Mouse (Mus musculus): Measurements from ENCODE around the gene D430042O09Rik. TPM values are rescaled to one million over a fixed set of nuclear protein-coding genes. Genes with fewer than 3 reads are reported as not detected.

D430042O09Rik gene
- polyA plus RNA-seq, 1 experiment from 2014 or later, result 6.6 TPM

DNA sequence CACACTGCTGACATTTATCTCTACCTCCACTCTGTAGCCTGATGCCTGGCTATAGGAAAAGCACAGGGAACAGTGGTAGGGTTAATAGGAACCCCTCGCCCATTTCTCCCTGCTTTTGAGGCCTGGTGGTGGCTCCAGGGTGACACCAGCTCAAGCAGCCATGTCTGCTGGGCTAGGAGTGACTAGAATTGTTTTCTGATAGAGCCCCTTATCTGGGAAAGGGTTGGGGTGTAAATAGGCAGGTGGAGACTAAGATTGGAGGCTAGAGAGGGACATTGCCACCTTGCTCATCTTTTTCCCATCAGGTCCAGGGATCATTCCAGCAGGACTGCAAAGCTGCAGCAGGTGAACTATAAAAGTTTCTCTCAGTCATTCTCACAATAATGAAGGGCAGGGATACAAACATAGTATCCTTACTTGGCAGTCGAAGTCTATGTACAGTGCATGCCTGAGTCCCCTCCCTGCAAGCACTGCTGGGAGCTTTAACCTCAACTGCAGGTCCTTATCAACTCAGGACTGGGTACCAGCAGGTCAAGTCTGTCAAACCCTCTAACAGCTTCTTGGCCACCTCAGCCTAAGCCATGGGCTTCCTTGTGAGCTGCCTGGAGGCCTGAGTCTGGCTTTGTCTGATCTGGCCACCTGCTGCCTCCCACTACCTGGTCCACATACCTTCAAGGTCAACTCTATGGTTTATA, 39.1 kb downstream of the D430042O09Rik start:
- no peak for DNase-seq (ENCODE audit: low spot score)

DNA sequence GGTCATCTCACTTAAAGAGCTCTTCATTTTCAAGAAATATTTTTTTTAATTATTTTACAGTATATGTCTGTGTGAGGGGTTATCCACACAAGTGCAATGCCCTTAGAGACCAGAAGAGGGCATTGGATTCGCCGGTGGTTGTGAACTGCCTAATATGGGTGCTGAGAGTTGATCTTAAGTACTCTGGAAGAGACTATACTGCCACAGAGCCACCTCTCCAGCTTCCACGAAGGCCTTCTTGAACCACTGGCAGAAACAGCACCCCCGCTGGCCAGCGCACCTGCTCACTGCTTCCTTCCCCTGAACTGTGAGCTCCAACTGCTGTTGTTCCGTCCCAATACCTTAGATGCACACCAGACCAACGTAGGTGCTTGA, 39.6 kb downstream of the D430042O09Rik start:
- ATAC-seq (replicated peaks; ENCODE audit: low FRiP score) (peak; percentile 44), DNase-seq (ENCODE audit: low spot score) (peak; percentile 37)
- no peak overlapping the region for H3K9ac ChIP-seq (ENCODE audit: low read depth, low read length)
- 58% methylated on average over 7 of the region's 7 CpGs for WGBS
- no peaks in the 10 kb centered on the region for H3K27me3 ChIP-seq (replicated peaks; ENCODE audit: control insufficient read depth, insufficient read depth, low read length)
- no peaks in the 10 kb centered on the region for H3K36me3 ChIP-seq (ENCODE audit: control insufficient read depth, insufficient read depth, low read length)
- no peak overlapping the region for H3K4me3 ChIP-seq (ENCODE audit: low read depth, low read length)
- no peak overlapping the region for H3K4me2 ChIP-seq
- H3K4me1 ChIP-seq (replicated peaks; ENCODE audit: control insufficient read depth, insufficient read depth, low read length), result no peaks in the 10 kb centered on the region
- H3K9me3 ChIP-seq (ENCODE audit: control insufficient read depth, low read length), result no peaks in the 10 kb centered on the region
- no peak overlapping the region for H3K27ac ChIP-seq (ENCODE audit: low read depth, low read length)

More for the DNA sequence above, 39.1 kb downstream of the D430042O09Rik start:
- no peak overlapping the region for H3K4me3 ChIP-seq (ENCODE audit: low read depth, low read length)
- H3K4me1 ChIP-seq (replicated peaks; ENCODE audit: control insufficient read depth, insufficient read depth, low read length), result no peaks in the 10 kb centered on the region
- WGBS, result 62% methylated on average over 2 of the region's 2 CpGs
- ATAC-seq (replicated peaks; ENCODE audit: low FRiP score), result peak; percentile 55; the same call in 1 of the 2 replicates
- H3K27me3 ChIP-seq (replicated peaks; ENCODE audit: control insufficient read depth, insufficient read depth, low read length), result no peaks in the 10 kb centered on the region
- no peak overlapping the region for H3K4me2 ChIP-seq
- no peak overlapping the region for H3K9ac ChIP-seq (ENCODE audit: low read depth, low read length)
- H3K27ac ChIP-seq (ENCODE audit: low read depth, low read length), result no peak overlapping the region
- H3K36me3 ChIP-seq (ENCODE audit: control insufficient read depth, insufficient read depth, low read length), result no peaks in the 10 kb centered on the region
- no peaks in the 10 kb centered on the region for H3K9me3 ChIP-seq (ENCODE audit: control insufficient read depth, low read length)

DNA sequence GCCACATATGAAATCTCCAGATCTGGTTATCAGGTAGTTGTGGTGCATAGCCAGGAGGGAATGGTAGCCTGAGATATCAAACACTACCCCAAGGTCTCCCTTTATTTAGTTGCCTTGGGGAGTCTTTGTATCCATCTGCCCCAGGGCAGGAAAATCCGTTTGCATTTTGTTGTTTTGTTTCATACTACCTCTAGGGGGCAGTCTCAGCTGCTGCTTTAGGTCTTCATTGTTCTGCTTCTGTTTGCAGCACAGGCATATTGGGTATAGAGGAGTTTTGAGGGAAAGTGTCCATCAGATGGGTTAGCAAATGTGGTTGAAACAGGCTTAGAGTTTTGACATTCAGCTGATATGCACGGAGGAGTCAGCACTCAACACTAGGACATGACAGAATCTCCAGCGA, 40.5 kb downstream of the D430042O09Rik start:
- H3K36me3 ChIP-seq (ENCODE audit: control insufficient read depth, insufficient read depth, low read length), result no peaks in the 10 kb centered on the region
- no peak for DNase-seq (ENCODE audit: low spot score)
- 0 out of 2 replicates have a peak, but pooled peaks have one; percentile 6 for ATAC-seq (replicated peaks; ENCODE audit: low FRiP score)
- H3K27me3 ChIP-seq (replicated peaks; ENCODE audit: control insufficient read depth, insufficient read depth, low read length), result no peaks in the 10 kb centered on the region
- no peaks in the 10 kb centered on the region for H3K4me1 ChIP-seq (replicated peaks; ENCODE audit: control insufficient read depth, insufficient read depth, low read length)
- H3K4me3 ChIP-seq (ENCODE audit: low read depth, low read length), result no peak overlapping the region
- no peak overlapping the region for H3K4me2 ChIP-seq
- 44% methylated on average over 3 of the region's 3 CpGs for WGBS
- H3K27ac ChIP-seq (ENCODE audit: low read depth, low read length), result no peak overlapping the region
- H3K9ac ChIP-seq (ENCODE audit: low read depth, low read length), result no peak overlapping the region
- no peaks in the 10 kb centered on the region for H3K9me3 ChIP-seq (ENCODE audit: control insufficient read depth, low read length)

DNA sequence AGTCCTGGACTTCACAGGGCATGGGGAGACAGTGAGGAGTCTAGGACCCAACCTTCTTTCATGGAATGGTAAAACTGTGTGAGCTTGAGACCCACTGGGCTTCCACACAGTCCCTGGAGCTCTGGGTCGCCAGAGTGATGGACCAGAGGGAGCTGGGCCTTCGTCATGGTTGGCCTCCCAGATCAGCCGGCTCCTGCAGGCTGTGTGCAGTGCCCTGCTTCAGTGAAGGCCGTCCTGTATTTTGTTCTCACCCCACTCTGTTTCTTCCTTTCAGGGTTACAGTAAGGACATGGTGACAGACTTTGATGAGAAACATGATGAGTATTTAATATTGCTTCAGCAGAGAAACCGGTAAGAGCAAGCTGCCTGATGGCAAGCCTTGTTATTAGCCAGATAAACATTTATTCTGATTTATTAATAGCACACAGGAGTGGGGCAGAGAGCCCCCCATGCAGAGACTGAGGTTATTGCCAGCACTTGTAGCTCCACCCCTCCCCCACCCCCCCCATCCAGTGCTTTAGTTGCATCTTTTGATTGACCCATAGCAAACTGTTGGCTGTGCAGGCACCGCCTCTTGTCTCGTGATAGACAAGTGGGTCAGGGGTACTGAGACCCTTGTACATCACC, 45.1 kb downstream of the D430042O09Rik start:
- Histone ChIP-seq H3K9ac (ENCODE audit: low read depth, low read length) (no peak overlapping the region), H3K36me3 (ENCODE audit: control insufficient read depth, insufficient read depth, low read length) (no peaks in the 10 kb centered on the region), H3K27ac (ENCODE audit: low read depth, low read length) (no peak overlapping the region), H3K4me2 (no peak overlapping the region), H3K4me3 (ENCODE audit: low read depth, low read length) (no peak overlapping the region), H3K27me3 (replicated peaks; ENCODE audit: control insufficient read depth, insufficient read depth, low read length) (no peaks in the 10 kb centered on the region), H3K9me3 (ENCODE audit: control insufficient read depth, low read length) (no peaks in the 10 kb centered on the region), H3K4me1 (replicated peaks; ENCODE audit: control insufficient read depth, insufficient read depth, low read length) (no peaks in the 10 kb centered on the region)
- DNase-seq (ENCODE audit: low spot score), result no peak
- WGBS, result 82% methylated on average over 7 of the region's 7 CpGs
- no peak for ATAC-seq (replicated peaks; ENCODE audit: low FRiP score)

DNA sequence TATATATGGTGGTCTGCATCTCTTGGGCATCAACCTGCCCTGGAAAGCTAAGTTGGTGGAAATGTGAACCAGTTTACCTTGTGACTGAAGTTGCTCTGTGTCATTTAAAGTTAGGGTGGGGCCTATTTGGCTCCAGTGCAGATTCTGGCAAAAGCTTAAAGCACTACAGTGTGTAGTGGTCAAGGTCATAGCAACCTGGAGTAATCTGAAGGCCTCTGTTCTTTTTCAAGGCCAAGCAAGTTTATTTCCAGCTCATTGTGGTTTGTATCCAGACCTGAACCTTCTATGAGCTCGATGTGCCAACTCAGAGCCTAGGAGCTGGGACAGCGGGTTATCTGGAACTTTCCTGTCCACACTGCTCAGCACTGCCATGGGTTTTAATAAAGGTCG, 45.6 kb downstream of the D430042O09Rik start:
- WGBS, result 76% methylated on average over 3 of the region's 3 CpGs
- no peak overlapping the region for H3K9ac ChIP-seq (ENCODE audit: low read depth, low read length)
- DNase-seq (ENCODE audit: low spot score) (no peak), ATAC-seq (replicated peaks; ENCODE audit: low FRiP score) (no peak)
- H3K4me3 ChIP-seq (ENCODE audit: low read depth, low read length), result no peak overlapping the region
- H3K27me3 ChIP-seq (replicated peaks; ENCODE audit: control insufficient read depth, insufficient read depth, low read length), result no peaks in the 10 kb centered on the region
- no peaks in the 10 kb centered on the region for H3K4me1 ChIP-seq (replicated peaks; ENCODE audit: control insufficient read depth, insufficient read depth, low read length)
- H3K4me2 ChIP-seq, result no peak overlapping the region
- no peaks in the 10 kb centered on the region for H3K9me3 ChIP-seq (ENCODE audit: control insufficient read depth, low read length)
- no peak overlapping the region for H3K27ac ChIP-seq (ENCODE audit: low read depth, low read length)
- no peaks in the 10 kb centered on the region for H3K36me3 ChIP-seq (ENCODE audit: control insufficient read depth, insufficient read depth, low read length)

DNA sequence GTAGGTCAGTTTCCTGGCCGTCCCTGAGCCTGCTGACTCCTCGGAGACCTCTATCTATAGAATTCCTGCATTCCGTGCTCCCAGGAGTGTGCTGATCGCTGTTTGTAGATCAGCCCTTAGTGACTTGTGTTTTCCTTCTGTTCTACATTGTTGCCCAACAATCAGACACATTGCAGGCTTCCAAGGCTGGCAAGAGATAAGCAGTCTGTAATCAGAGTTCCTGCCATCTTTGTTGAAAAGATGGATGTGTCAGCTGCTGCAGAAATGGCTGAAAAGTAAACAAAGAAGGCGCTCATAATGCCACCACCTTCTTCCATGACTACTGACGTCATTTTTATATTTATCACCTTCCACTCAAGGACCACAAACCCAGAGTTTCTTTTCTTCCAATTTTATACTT, 49.1 kb downstream of the D430042O09Rik start:
- WGBS, result 42% methylated on average over 6 of the region's 6 CpGs
- H3K4me1 ChIP-seq (replicated peaks; ENCODE audit: control insufficient read depth, insufficient read depth, low read length), result no peaks in the 10 kb centered on the region
- DNase-seq (ENCODE audit: low spot score), result no peak

DNA sequence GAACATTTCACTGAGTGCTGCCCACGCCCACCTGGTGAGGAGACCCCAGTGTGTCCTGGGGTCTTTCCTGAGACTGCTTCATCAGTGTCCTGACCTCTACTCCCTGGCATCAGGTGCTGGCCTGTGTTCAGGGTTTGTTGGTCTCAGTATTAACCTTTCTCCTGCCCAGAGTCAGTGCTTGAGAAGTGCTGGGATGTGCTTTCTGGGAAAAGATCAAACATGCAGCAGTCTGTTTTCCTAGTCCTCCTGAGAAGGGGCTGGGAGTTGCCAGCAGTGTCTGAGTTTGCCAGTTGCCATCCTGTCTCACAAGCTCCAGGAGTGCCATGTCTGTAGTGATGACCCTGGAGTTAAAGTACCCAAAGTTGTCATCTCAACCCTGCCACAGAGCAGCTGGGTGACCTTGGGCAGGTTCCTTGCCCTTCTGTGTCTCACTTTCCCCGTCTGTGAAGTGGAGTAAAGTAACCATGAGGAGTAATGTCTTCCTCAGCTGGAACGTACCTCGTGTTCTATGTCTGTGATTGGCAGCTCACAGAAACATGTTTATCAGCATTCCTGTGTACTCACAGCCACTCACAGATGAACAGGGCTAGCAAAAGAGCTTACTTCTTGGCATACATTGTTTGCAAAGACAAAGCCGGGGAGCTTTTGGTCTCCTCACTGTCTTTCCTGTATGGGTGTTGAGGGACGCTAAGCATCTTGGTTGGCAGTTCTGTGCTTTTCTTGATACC, 50.4 kb downstream of the D430042O09Rik start:
- Histone ChIP-seq H3K4me3 (ENCODE audit: low read depth, low read length) (no peak overlapping the region), H3K27ac (ENCODE audit: low read depth, low read length) (no peak overlapping the region), H3K36me3 (ENCODE audit: control insufficient read depth, insufficient read depth, low read length) (no peaks in the 10 kb centered on the region), H3K27me3 (replicated peaks; ENCODE audit: control insufficient read depth, insufficient read depth, low read length) (no peaks in the 10 kb centered on the region), H3K9ac (ENCODE audit: low read depth, low read length) (no peak overlapping the region), H3K4me1 (replicated peaks; ENCODE audit: control insufficient read depth, insufficient read depth, low read length) (no peaks in the 10 kb centered on the region), H3K4me2 (no peak overlapping the region), H3K9me3 (ENCODE audit: control insufficient read depth, low read length) (no peaks in the 10 kb centered on the region)
- no peak for ATAC-seq (replicated peaks; ENCODE audit: low FRiP score)
- WGBS, result 65% methylated on average over 6 of the region's 6 CpGs
- DNase-seq (ENCODE audit: low spot score), result no peak

More for the DNA sequence above, 49.1 kb downstream of the D430042O09Rik start:
- Histone ChIP-seq H3K27ac (ENCODE audit: low read depth, low read length) (no peak overlapping the region), H3K4me2 (no peak overlapping the region), H3K27me3 (replicated peaks; ENCODE audit: control insufficient read depth, insufficient read depth, low read length) (no peaks in the 10 kb centered on the region), H3K36me3 (ENCODE audit: control insufficient read depth, insufficient read depth, low read length) (no peaks in the 10 kb centered on the region), H3K9me3 (ENCODE audit: control insufficient read depth, low read length) (no peaks in the 10 kb centered on the region), H3K4me3 (ENCODE audit: low read depth, low read length) (no peak overlapping the region), H3K9ac (ENCODE audit: low read depth, low read length) (no peak overlapping the region)
- ATAC-seq (replicated peaks; ENCODE audit: low FRiP score), result no peak

DNA sequence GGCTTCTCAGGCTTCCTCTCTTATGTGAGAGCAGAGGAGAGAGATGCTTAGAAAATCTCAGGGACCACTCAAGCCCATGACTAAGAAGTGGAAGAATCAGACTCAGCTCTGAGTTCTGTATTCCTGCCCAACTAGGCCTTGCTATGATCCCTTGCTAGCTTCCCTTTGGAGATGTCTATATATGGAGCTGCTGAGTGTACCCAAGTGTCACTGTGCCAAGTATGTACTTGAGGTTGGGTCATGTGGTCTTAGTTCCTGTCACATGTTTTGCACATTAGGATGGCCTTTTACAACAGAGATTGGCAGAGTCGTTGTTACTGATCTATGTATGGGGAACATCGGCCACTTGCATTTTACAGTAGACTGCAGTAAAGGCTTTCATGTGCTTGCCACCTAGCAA, 54.6 kb downstream of the D430042O09Rik start:
- no peaks in the 10 kb centered on the region for H3K36me3 ChIP-seq (ENCODE audit: control insufficient read depth, insufficient read depth, low read length)
- no peak overlapping the region for H3K4me3 ChIP-seq (ENCODE audit: low read depth, low read length)
- H3K27ac ChIP-seq (ENCODE audit: low read depth, low read length), result no peak overlapping the region
- H3K9me3 ChIP-seq (ENCODE audit: control insufficient read depth, low read length), result no peaks in the 10 kb centered on the region
- 85% methylated on average over 2 of the region's 2 CpGs for WGBS
- H3K9ac ChIP-seq (ENCODE audit: low read depth, low read length), result no peak overlapping the region
- ATAC-seq (replicated peaks; ENCODE audit: low FRiP score) (no peak), DNase-seq (ENCODE audit: low spot score) (no peak)
- no peaks in the 10 kb centered on the region for H3K27me3 ChIP-seq (replicated peaks; ENCODE audit: control insufficient read depth, insufficient read depth, low read length)
- H3K4me2 ChIP-seq, result no peak overlapping the region
- H3K4me1 ChIP-seq (replicated peaks; ENCODE audit: control insufficient read depth, insufficient read depth, low read length), result no peaks in the 10 kb centered on the region
